Mouse (Mus musculus) embryonic facial prominence, embryonic 14.5 days (tissue): Measurements from ENCODE around the gene P3h4. TPM values are rescaled to one million over a fixed set of nuclear protein-coding genes. Genes with fewer than 3 reads are reported as not detected.

ENCODE experiments used
- ATAC-seq: fragments of 200-750 bp; cut with Nextera tagmentation; 2 replicates; pipeline ENCODE4 v1.8.0; 2017; ENCODE audit warnings: low read depth, moderate number of reproducible peaks, moderate TSS enrichment
- DNase-seq: peaks from one replicate; pipeline ENCODE4 v3.0.0-alpha.2; 2015; ENCODE audit warnings: low spot score
- H3K27ac ChIP-seq: fragments of 300-500 bp; sonication (generic); replicated peaks from 2 replicates; pipeline ENCODE4 v1.5.1; 2014; ENCODE audit warnings: low read depth, mild to moderate bottlenecking, low read length, moderate library complexity
- H3K27me3 ChIP-seq: fragments of 300-500 bp; sonication (generic); replicated peaks from 2 replicates; pipeline ENCODE4 v1.6.1; 2014; ENCODE audit warnings: low read length; ENCODE audit not compliant: control insufficient read depth, insufficient read depth
- H3K36me3 ChIP-seq: fragments of 300-500 bp; sonication (generic); 2 replicates; pipeline ENCODE4 v1.6.1; 2014; ENCODE audit warnings: low read length, mixed read lengths; ENCODE audit not compliant: control insufficient read depth, insufficient read depth
- H3K4me1 ChIP-seq: fragments of 300-500 bp; sonication (generic); 2 replicates; pipeline ENCODE4 v1.6.1; 2014; ENCODE audit warnings: antibody characterized with exemption, low read length; ENCODE audit not compliant: control insufficient read depth, insufficient read depth
- H3K4me2 ChIP-seq: fragments of 300-500 bp; sonication (generic); 2 replicates; pipeline ENCODE4 v1.6.1; 2014; ENCODE audit warnings: low read depth, mild to moderate bottlenecking, low read length, moderate library complexity, mixed read lengths
- H3K4me3 ChIP-seq: fragments of 300-500 bp; sonication (generic); 2 replicates; pipeline ENCODE4 v1.5.1; 2014; ENCODE audit warnings: low read depth, mild to moderate bottlenecking, low read length
- H3K9ac ChIP-seq: fragments of 300-500 bp; sonication (generic); 2 replicates; pipeline ENCODE4 v1.6.1; 2014; ENCODE audit warnings: low read depth, mild to moderate bottlenecking, low read length, moderate library complexity, mixed read lengths
- H3K9me3 ChIP-seq: fragments of 300-500 bp; sonication (generic); 2 replicates; pipeline ENCODE4 v1.6.1; 2016; ENCODE audit warnings: low read length; ENCODE audit not compliant: control insufficient read depth
- WGBS: fragments of 180-500 bp; shearing (Covaris S2); extraction: QIAGEN DNeasy Blood & Tissue Kit; methylation state at CpG from one replicate; pipeline ENCODE4 v1.1.7; 2014; 5-methylcytosine and 5-hydroxymethylcytosine counted together
- polyA plus RNA-seq: library from polyadenylated mRNA; unstranded; fragments of >200 nt; fragmentation: Nextera tagmentation; extraction: Ambion mirVana; gene quantifications from 2 replicates; pipeline ENCODE4 v1.2.1, GENCODE M21; 2014

Gene P3h4
- polyA plus RNA-seq, 1 experiment from 2014 or later, result 92.8 TPM

GRCm38 (mm10) chr11:100435678-100436246, 21.1 kb upstream of the P3h4 start:
- WGBS, result 69% methylated on average over 9 of the region's 9 CpGs
- Histone ChIP-seq H3K4me2 (no peak overlapping the region), H3K4me3 (no peak overlapping the region), H3K9me3 (no peaks in the 10 kb centered on the region), H3K27me3 (no peaks in the 10 kb centered on the region), H3K36me3 (peaks cover 60% of the 10 kb centered on the region), H3K4me1 (peaks cover 10% of the 10 kb centered on the region), H3K27ac (no peak overlapping the region), H3K9ac (no peak overlapping the region)
- ATAC-seq (no peak), DNase-seq (no peak)

DNA sequence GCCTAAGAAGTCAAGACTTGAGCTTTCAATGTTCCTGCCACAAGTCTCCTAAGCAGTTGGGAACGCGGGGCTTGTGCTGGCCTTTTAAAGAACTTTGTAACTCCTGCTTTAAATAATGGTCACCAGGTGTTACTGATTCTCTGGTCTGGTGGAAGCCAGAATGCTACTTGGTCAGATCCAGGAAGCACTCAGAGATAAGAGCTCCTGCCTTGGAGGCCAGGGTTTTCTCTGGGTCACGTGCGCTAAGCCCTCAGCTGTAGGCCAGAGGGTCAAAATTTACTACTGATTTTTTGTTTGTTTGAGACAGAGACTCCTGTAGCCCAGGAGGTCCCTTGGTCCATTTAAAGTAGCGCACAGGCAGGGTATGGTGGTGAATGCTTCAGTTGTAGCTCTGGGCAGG, 17.4 kb upstream of the P3h4 start:
- Histone ChIP-seq H3K4me2 (no peak overlapping the region), H3K27ac (no peak overlapping the region), H3K4me1 (no peaks in the 10 kb centered on the region), H3K27me3 (no peaks in the 10 kb centered on the region), H3K4me3 (no peak overlapping the region), H3K9me3 (no peaks in the 10 kb centered on the region), H3K9ac (no peak overlapping the region), H3K36me3 (peaks cover 64% of the 10 kb centered on the region)
- 94% methylated on average over 5 of the region's 5 CpGs for WGBS
- DNase-seq, result no peak
- no peak for ATAC-seq

DNA sequence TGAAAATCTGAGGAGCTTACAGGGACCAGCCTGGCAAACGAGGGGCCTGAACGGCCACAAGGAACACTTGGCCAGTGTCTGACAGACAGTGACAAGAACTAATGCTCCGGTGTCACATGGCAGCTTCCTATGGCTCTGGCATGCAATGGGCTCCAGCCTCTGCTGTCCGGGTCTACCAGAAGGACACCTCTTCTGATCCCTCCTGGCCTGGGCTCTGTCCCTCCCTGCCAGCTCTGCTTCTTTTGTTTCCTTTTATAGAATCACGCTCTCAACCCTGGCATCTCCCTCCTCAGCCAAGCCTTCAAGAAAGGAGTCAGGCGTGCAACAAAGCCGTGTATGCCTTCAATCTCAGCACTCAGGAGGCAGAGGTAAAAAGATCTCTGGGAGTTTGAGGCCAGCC, 15.4 kb upstream of the P3h4 start:
- H3K4me3 ChIP-seq, result no peak overlapping the region
- H3K27me3 ChIP-seq, result no peaks in the 10 kb centered on the region
- no peak for ATAC-seq
- WGBS, result 93% methylated on average over 7 of the region's 7 CpGs
- no peak for DNase-seq
- H3K9ac ChIP-seq, result no peak overlapping the region
- no peak overlapping the region for H3K4me2 ChIP-seq
- H3K27ac ChIP-seq, result no peak overlapping the region
- no peaks in the 10 kb centered on the region for H3K4me1 ChIP-seq
- H3K36me3 ChIP-seq, result peaks cover 51% of the 10 kb centered on the region
- no peaks in the 10 kb centered on the region for H3K9me3 ChIP-seq

- whole genome bisulfite sequencing, result 65% methylated on average over 9 of the region's 9 CpGs
- no peak overlapping the region for H3K27ac ChIP-seq
- no peak for ATAC-seq
Observed at GRCm38 (mm10) chr11:100428612-100429199, 14.1 kb upstream of the P3h4 start.

GRCm38 (mm10) chr11:100426820-100427219, 12.2 kb upstream of the P3h4 start:
- Histone ChIP-seq H3K9ac (no peak overlapping the region), H3K4me1 (no peaks in the 10 kb centered on the region), H3K27me3 (no peaks in the 10 kb centered on the region), H3K4me3 (no peak overlapping the region), H3K27ac (no peak overlapping the region), H3K36me3 (peaks cover 57% of the 10 kb centered on the region), H3K9me3 (no peaks in the 10 kb centered on the region), H3K4me2 (no peak overlapping the region)
- DNase-seq (no peak), ATAC-seq (no peak)
- 87% methylated on average over 3 of the region's 3 CpGs for whole genome bisulfite sequencing

More at GRCm38 (mm10) chr11:100428612-100429199, 14.1 kb upstream of the P3h4 start:
- no peak overlapping the region for H3K4me3 ChIP-seq
- peaks cover 51% of the 10 kb centered on the region for H3K36me3 ChIP-seq
- no peak overlapping the region for H3K4me2 ChIP-seq
- H3K4me1 ChIP-seq, result no peaks in the 10 kb centered on the region
- H3K9me3 ChIP-seq, result no peaks in the 10 kb centered on the region
- H3K9ac ChIP-seq, result no peak overlapping the region
- no peak for DNase-seq
- H3K27me3 ChIP-seq, result no peaks in the 10 kb centered on the region

- no peak for ATAC-seq
- Histone ChIP-seq H3K9ac (no peak overlapping the region), H3K36me3 (peaks cover 63% of the 10 kb centered on the region)
Observed at GRCm38 (mm10) chr11:100425851-100426250, 11.2 kb upstream of the P3h4 start.

DNA sequence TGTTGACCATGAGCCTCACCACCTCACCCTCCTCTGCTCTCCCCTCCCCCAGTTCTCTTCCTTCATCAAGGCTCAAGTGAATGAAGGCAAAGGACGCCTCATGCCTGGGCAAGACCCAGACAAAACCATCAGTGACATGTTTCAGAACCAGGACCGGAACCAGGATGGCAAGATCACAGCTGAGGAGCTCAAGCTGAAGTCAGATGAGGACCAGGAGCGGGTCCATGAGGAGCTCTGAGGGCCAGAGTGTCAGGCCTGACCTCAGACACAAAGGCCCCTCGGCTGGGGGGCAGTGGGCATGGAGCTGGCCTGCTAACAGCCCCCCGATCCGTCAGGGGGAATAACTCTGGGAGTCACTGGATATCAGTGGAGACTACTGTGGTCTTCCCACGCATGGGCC, 9.2 kb upstream of the P3h4 start:
- Histone ChIP-seq H3K36me3 (peaks cover 62% of the 10 kb centered on the region), H3K4me2 (no peak overlapping the region), H3K4me3 (no peak overlapping the region), H3K9me3 (no peaks in the 10 kb centered on the region), H3K9ac (no peak overlapping the region), H3K27me3 (no peaks in the 10 kb centered on the region), H3K4me1 (no peaks in the 10 kb centered on the region), H3K27ac (no peak overlapping the region)
- DNase-seq, result no peak
- ATAC-seq, result no peak
- 91% methylated on average over 7 of the region's 7 CpGs for WGBS

More at GRCm38 (mm10) chr11:100425851-100426250, 11.2 kb upstream of the P3h4 start:
- Histone ChIP-seq H3K27me3 (no peaks in the 10 kb centered on the region), H3K4me3 (no peak overlapping the region), H3K4me1 (no peaks in the 10 kb centered on the region), H3K27ac (no peak overlapping the region), H3K4me2 (no peak overlapping the region), H3K9me3 (no peaks in the 10 kb centered on the region)
- peak; percentile 59 for DNase-seq
- 42% methylated on average over 7 of the region's 7 CpGs for WGBS

GRCm38 (mm10) chr11:100421537-100421936, 6.9 kb upstream of the P3h4 start:
- DNase-seq (no peak), ATAC-seq (no peak)
- Histone ChIP-seq H3K27ac (no peak overlapping the region), H3K4me1 (peaks cover 9% of the 10 kb centered on the region; the same call in 1 of the 2 replicates), H3K9ac (no peak overlapping the region), H3K9me3 (no peaks in the 10 kb centered on the region), H3K4me2 (no peak overlapping the region), H3K27me3 (no peaks in the 10 kb centered on the region), H3K36me3 (peaks cover 64% of the 10 kb centered on the region), H3K4me3 (no peak overlapping the region)
- WGBS, result 60% methylated on average over 6 of the region's 8 CpGs
